Mouse (Mus musculus): ENCODE data around the gene Oma1. TPM values are rescaled to one million over a fixed set of nuclear protein-coding genes. Genes with fewer than 3 reads are reported as not detected.

The Oma1 gene
- total RNA-seq (2014; rRNA removed): 7.7 and 7.9 TPM in 2 replicates
- polyA plus RNA-seq (2015; fragmentation: Nextera tagmentation; extraction: Ambion mirVana): 8.2 and 8.6 TPM in 2 replicates

- peak; percentile 95 for TF ChIP-seq CTCF (IDR thresholded peaks at IDR 0.05)
- H3K27ac ChIP-seq (ENCODE audit: low read depth, low read length): peak within 1 kb of the TSS; percentile 90
- H3K36me3 ChIP-seq (ENCODE audit: insufficient read depth, low read length): no peaks in the 10 kb centered on the region
- peak within 1 kb of the TSS; percentile 75 for H3K9ac ChIP-seq (replicated peaks; ENCODE audit: low read length, poor library complexity, severe bottlenecking)
- no peaks in the 10 kb centered on the region for H3K4me1 ChIP-seq (ENCODE audit: insufficient read depth, low read length)
- H3K4me2 ChIP-seq (ENCODE audit: low read depth, low read length, poor library complexity, severe bottlenecking): peak within 1 kb of the TSS; percentile 62
- no peaks in the 10 kb centered on the region for H3K27me3 ChIP-seq (ENCODE audit: insufficient read depth, low read length)
- DNase-seq (ENCODE audit: low spot score) (peak; percentile 98), ATAC-seq (ENCODE audit: low FRiP score) (peak; percentile 99)
- no peaks in the 10 kb centered on the region for H3K9me3 ChIP-seq (ENCODE audit: low read length)
- under 1% methylated on average over 59 of the region's 61 CpGs for WGBS
- H3K4me3 ChIP-seq (ENCODE audit: low read depth, low read length): peak within 1 kb of the TSS; percentile 66
Observed at GRCm38 (mm10) chr4:103313587-103314525, at the start of gene Oma1. Oma1 (plus strand) TSS chr4:103313812.

DNA sequence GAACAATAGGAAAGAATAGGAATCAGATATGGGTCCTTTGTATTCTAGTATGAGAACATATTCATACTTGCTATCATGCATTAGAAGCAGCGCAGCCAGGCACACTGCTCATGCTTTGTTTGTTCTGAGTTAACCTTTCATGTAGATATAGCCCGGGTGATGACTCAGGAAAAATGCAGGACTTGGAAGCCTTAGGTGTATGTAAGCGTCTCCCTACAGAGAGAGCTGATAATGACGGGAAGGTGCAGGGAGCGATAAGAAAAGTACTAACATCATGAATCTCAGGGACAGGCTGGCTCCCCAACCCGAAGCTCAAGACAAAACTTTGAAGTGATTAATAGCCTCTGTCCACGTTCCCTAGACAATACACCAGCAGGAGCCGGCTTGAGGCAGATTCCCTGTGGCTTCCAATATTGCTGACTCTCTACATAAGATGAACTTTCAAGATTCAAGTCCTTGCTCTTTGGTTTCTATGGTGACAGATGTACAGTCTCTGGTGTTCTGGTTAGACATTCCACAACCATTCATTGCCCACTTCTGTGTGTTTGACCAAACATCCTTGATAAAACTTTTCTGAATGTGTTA lies 49.7 kb upstream of the Oma1 start:
- 31% methylated on average over 8 of the region's 8 CpGs for WGBS
- H3K9ac ChIP-seq (replicated peaks; ENCODE audit: low read length, poor library complexity, severe bottlenecking): no peak overlapping the region
- no peaks in the 10 kb centered on the region for H3K4me1 ChIP-seq (ENCODE audit: insufficient read depth, low read length)
- no peaks in the 10 kb centered on the region for H3K36me3 ChIP-seq (ENCODE audit: insufficient read depth, low read length)
- peak; percentile 3 for DNase-seq (ENCODE audit: low spot score)
- H3K4me2 ChIP-seq (ENCODE audit: low read depth, low read length, poor library complexity, severe bottlenecking): no peak overlapping the region
- ATAC-seq (ENCODE audit: low FRiP score): no peak
- no peak for TF ChIP-seq CTCF (IDR thresholded peaks at IDR 0.05)
- H3K9me3 ChIP-seq (ENCODE audit: low read length): no peaks in the 10 kb centered on the region
- no peak overlapping the region for H3K27ac ChIP-seq (ENCODE audit: low read depth, low read length)
- no peaks in the 10 kb centered on the region for H3K27me3 ChIP-seq (ENCODE audit: insufficient read depth, low read length)
- H3K4me3 ChIP-seq (ENCODE audit: low read depth, low read length): no peak overlapping the region

- Histone ChIP-seq H3K9me3 (ENCODE audit: low read length) (no peaks in the 10 kb centered on the region), H3K27ac (ENCODE audit: low read depth, low read length) (no peak overlapping the region), H3K4me2 (ENCODE audit: low read depth, low read length, poor library complexity, severe bottlenecking) (no peak overlapping the region), H3K4me3 (ENCODE audit: low read depth, low read length) (no peak overlapping the region), H3K9ac (replicated peaks; ENCODE audit: low read length, poor library complexity, severe bottlenecking) (no peak overlapping the region), H3K4me1 (ENCODE audit: insufficient read depth, low read length) (no peaks in the 10 kb centered on the region), H3K27me3 (ENCODE audit: insufficient read depth, low read length) (no peaks in the 10 kb centered on the region), H3K36me3 (ENCODE audit: insufficient read depth, low read length) (no peaks in the 10 kb centered on the region)
- 53% methylated on average over 2 of the region's 2 CpGs for WGBS
- no peak for TF ChIP-seq CTCF (IDR thresholded peaks at IDR 0.05)
- DNase-seq (ENCODE audit: low spot score) (no peak), ATAC-seq (ENCODE audit: low FRiP score) (no peak)
Observed at GRCm38 (mm10) chr4:103265166-103265565, 48.4 kb upstream of the Oma1 start.

GRCm38 (mm10) chr4:103269336-103269735 lies 44.3 kb upstream of the Oma1 start:
- Histone ChIP-seq H3K9me3 (ENCODE audit: low read length) (no peaks in the 10 kb centered on the region), H3K36me3 (ENCODE audit: insufficient read depth, low read length) (no peaks in the 10 kb centered on the region), H3K27me3 (ENCODE audit: insufficient read depth, low read length) (no peaks in the 10 kb centered on the region), H3K9ac (replicated peaks; ENCODE audit: low read length, poor library complexity, severe bottlenecking) (no peak overlapping the region), H3K27ac (ENCODE audit: low read depth, low read length) (no peak overlapping the region), H3K4me2 (ENCODE audit: low read depth, low read length, poor library complexity, severe bottlenecking) (no peak overlapping the region), H3K4me3 (ENCODE audit: low read depth, low read length) (no peak overlapping the region), H3K4me1 (ENCODE audit: insufficient read depth, low read length) (no peaks in the 10 kb centered on the region)
- 81% methylated on average over 4 of the region's 4 CpGs for WGBS
- no peak for ATAC-seq (ENCODE audit: low FRiP score)
- peak; percentile 2 for DNase-seq (ENCODE audit: low spot score)
- TF ChIP-seq CTCF (IDR thresholded peaks at IDR 0.05): peak; percentile 48

- H3K27ac ChIP-seq (ENCODE audit: low read depth, low read length): no peak overlapping the region
- H3K4me1 ChIP-seq (ENCODE audit: insufficient read depth, low read length): no peaks in the 10 kb centered on the region
- ATAC-seq (ENCODE audit: low FRiP score) (no peak), DNase-seq (ENCODE audit: low spot score) (no peak)
- H3K36me3 ChIP-seq (ENCODE audit: insufficient read depth, low read length): no peaks in the 10 kb centered on the region
- no peak overlapping the region for H3K9ac ChIP-seq (replicated peaks; ENCODE audit: low read length, poor library complexity, severe bottlenecking)
- no peaks in the 10 kb centered on the region for H3K9me3 ChIP-seq (ENCODE audit: low read length)
- H3K4me2 ChIP-seq (ENCODE audit: low read depth, low read length, poor library complexity, severe bottlenecking): no peak overlapping the region
- no peaks in the 10 kb centered on the region for H3K27me3 ChIP-seq (ENCODE audit: insufficient read depth, low read length)
- TF ChIP-seq CTCF (IDR thresholded peaks at IDR 0.05): no peak
- no peak overlapping the region for H3K4me3 ChIP-seq (ENCODE audit: low read depth, low read length)
- whole genome bisulfite sequencing: 78% methylated on average over 7 of the region's 8 CpGs
Observed at GRCm38 (mm10) chr4:103273021-103273420, 40.6 kb upstream of the Oma1 start.

- H3K4me2 ChIP-seq (ENCODE audit: low read depth, low read length, poor library complexity, severe bottlenecking): no peak overlapping the region
Observed at GRCm38 (mm10) chr4:103288342-103288741, 25.3 kb upstream of the Oma1 start.

More at GRCm38 (mm10) chr4:103288342-103288741, 25.3 kb upstream of the Oma1 start:
- 85% methylated on average over 7 of the region's 7 CpGs for WGBS
- no peak for TF ChIP-seq CTCF (IDR thresholded peaks at IDR 0.05)
- no peak overlapping the region for H3K4me3 ChIP-seq (ENCODE audit: low read depth, low read length)
- H3K4me1 ChIP-seq (ENCODE audit: insufficient read depth, low read length): no peaks in the 10 kb centered on the region
- no peak for DNase-seq (ENCODE audit: low spot score)
- H3K27ac ChIP-seq (ENCODE audit: low read depth, low read length): no peak overlapping the region
- H3K9ac ChIP-seq (replicated peaks; ENCODE audit: low read length, poor library complexity, severe bottlenecking): no peak overlapping the region
- no peaks in the 10 kb centered on the region for H3K27me3 ChIP-seq (ENCODE audit: insufficient read depth, low read length)
- ATAC-seq (ENCODE audit: low FRiP score): no peak
- H3K36me3 ChIP-seq (ENCODE audit: insufficient read depth, low read length): no peaks in the 10 kb centered on the region
- no peaks in the 10 kb centered on the region for H3K9me3 ChIP-seq (ENCODE audit: low read length)

Data from midbrain, postnatal 0 days (tissue).